Mouse (Mus musculus): ENCODE results near the gene Ets1. TPM values are rescaled to one million over a fixed set of nuclear protein-coding genes. Genes with fewer than 3 reads are reported as not detected.

Ets1 gene
- total RNA-seq, 2 experiments from 2014 or later, result 22.2 to 24.6 TPM

- no peak for DNase-seq (ENCODE audit: low spot score in 2 of 2)
Observed at GRCm38 (mm10) chr9:32615986-32616385, 20.0 kb upstream of the Ets1 start.

DNA sequence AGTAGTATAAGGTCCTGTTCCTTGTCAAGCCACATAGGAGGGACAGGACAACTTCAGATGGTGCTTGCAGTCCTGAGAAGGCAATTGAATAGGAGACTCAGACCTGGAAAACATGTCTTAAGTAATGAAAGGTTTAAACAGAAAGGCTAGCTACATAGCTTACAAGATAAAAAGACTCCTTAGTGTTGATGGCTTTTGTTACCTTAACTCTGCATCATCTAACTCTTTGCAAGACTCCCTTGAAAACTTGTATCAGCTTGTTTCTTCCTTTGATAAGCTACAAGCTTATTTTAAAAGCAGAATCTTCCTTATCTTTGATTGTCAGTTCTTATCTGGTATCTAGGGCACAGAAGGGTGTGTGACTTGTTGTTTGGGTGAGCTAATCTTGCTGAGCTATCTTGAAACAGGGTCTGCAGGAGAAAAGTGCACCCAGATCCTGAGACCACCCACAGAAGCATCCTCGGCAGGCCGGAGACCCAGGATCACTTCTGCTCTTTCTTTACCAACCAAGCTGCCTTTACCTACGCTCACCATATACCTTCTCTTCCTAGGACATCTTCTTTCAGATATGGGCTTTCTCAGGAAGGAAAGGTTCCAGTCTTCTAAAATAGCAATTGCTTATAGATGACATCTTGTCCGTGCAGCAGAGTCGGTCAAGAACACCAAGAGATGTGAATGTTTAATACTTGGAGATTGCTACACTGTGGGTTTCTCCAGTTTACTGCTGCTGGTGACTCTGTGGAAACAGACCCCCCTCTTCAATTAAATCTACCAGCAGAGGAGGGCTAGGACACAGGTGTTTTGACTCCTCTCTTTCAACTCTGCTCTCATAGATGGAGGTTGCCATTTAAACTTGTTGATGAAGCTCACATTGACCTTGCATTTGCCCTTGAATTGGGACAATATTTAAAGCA, 19.2 kb upstream of the Ets1 start:
- DNase-seq (ENCODE audit: low spot score in 2 of 2), result no peak

DNA sequence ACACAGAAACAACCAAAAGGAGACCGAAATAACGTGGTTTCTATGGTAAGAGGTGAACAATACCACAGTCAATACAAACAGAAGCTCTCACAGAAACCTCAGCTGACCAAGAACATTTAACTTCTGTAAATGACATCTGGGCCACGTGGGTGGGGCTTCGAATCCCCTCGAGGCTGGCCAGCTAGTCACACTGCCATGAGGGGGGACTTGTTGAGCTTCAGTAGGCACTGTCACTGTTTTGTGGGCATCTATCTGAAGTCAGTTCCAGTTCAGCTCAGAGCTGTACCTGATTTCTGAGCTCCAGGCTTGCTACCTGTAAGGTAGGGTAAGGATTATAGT, 18.6 kb upstream of the Ets1 start:
- DNase-seq (ENCODE audit: low spot score in 2 of 2), result no peak

DNA sequence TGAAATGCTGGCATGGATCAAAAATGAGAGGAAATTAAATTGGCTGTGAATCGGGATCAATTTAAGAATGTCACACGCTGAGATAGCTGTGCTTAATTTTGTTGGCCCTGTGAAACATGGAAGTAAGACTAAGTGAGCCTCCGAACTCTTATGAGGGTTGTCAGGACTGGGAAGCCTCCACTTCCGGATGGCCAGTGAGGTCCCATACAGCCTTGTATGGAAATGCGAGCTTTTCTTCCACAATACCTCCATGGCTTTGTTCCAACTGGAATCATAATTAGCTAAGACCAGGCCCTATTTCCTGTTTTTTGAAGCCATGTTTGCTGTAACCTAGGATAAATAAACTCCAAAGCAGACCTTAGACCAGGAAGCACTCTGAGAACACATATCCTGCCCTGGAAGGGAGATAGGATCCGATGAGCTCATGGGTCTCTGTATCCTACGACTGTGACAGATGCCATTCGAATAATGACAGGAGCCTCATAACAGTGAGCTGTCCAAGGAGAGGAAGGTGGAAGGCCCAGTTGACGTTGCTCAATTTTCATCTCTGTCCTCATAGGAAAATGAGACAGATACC, 17.4 kb upstream of the Ets1 start:
- DNase-seq (ENCODE audit: low spot score in 2 of 2), result no peak

DNA sequence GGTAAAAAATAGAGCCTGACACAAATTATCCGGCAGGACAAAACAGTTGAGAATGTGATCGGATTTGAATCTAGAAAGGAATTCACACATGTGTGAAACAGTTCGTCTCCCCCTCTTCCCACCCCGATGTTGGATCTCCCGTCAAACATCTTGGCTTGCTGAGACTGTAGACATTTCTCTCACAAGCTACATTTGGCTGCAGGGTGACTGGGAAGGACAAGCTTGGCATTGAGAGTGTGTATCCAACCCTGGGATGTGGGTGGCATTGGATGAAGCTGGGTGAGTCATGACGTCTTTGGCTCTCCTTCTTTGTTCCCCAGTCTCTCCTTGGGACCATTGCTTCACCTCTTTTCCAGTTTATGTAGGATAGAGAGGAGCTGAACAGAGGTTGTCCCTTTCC, 16.4 kb upstream of the Ets1 start:
- no peak for DNase-seq (ENCODE audit: low spot score in 2 of 2)

- DNase-seq (ENCODE audit: low spot score in 2 of 2), result no peak
Observed at GRCm38 (mm10) chr9:32620446-32620845, 15.6 kb upstream of the Ets1 start.

DNA sequence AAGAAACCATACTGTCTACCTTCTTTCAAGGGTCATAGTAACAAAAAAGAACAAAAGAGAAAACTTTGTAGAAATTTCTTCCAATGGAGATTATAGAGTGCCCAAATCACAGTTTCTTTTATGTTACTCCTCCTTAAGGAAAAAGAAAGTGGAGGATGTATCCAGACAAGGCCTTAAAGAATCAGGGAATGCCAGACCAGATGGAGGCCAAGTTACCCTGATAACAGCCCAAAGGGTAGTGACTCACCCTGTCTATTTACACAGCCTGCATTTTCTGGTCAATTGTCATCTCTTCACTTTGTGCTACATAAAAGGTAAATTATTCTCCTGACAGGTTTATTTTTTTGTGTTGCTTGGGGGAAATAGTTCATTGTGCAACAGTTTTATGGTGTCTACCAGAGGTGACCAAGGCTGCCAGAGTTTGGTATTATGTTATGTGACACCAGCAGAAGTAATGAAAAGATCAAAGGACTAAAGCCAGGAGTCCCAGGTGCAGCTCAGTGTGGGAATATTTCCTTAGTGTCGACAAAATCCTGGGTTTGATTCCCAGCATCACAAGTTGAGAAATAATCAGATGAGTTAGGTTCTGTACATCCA, 6.5 kb upstream of the Ets1 start:
- DNase-seq (ENCODE audit: low spot score in 2 of 2), result no peak

DNA sequence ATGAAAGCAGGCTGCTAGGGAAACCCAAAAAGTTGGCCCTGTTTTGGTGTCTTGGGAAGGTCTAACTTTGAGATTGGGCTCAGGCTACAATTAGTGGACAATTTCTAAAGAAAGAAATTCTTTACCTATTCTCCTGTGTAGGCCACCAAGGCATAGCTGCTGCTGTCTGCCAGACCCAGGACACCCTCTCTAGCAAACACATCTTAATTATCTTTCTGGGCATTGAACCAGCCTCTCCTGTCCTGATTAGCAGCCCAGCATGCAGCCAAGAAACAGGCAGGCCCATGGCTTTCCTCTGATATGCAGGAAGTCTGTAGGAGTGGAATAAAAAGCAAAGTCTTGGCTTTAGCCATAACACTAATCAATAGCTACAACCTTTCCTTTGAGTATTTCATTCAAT, 4.7 kb upstream of the Ets1 start:
- DNase-seq (ENCODE audit: low spot score in 2 of 2), result no peak

GRCm38 (mm10) chr9:32632237-32632636, 3.8 kb upstream of the Ets1 start:
- DNase-seq (ENCODE audit: low spot score in 2 of 2), result no peak

DNA sequence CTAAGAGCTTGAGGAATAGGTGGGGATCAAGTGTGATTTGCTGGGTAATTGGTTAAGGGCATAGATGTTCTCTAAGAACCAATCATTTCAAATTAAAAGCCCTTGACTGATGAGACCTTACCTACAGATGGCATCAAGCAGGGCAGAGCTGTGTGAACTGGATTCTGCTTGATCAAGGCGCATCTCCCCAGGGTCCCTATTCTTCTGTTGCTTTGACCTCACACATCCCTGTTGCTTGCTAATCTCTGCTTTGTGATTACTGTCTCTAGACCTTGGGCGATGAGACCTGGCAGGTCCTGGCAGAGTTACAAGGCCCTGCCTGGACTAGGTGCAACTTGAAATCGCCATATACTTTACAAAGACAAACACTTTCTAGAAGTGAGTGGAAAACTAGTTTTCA, 9.0 kb downstream of the Ets1 start:
- no peak for DNase-seq (ENCODE audit: low spot score in 2 of 2)

DNA sequence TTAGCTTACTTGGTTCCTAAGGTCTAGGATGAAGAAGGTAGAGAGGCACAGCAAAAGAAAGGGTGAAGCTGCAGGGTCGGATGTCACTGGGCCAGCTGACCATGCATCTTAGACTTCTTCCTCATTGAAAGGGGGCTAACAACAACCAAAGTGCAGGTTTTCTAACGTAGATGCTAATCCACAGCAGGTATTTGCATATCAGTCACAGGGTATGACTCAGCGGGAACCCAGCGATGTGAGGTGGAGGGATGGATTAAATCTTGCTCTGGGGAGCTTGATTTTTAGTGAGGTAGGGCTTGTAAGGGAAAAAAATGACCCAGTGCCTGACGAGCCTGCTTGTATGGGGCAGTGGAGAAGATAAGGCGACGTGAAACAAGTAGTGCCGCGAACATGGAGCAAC, 9.5 kb downstream of the Ets1 start:
- no peak for DNase-seq (ENCODE audit: low spot score in 2 of 2)

- no peak for DNase-seq (ENCODE audit: low spot score in 2 of 2)
Observed at GRCm38 (mm10) chr9:32646539-32647258, 10.7 kb downstream of the Ets1 start.

DNA sequence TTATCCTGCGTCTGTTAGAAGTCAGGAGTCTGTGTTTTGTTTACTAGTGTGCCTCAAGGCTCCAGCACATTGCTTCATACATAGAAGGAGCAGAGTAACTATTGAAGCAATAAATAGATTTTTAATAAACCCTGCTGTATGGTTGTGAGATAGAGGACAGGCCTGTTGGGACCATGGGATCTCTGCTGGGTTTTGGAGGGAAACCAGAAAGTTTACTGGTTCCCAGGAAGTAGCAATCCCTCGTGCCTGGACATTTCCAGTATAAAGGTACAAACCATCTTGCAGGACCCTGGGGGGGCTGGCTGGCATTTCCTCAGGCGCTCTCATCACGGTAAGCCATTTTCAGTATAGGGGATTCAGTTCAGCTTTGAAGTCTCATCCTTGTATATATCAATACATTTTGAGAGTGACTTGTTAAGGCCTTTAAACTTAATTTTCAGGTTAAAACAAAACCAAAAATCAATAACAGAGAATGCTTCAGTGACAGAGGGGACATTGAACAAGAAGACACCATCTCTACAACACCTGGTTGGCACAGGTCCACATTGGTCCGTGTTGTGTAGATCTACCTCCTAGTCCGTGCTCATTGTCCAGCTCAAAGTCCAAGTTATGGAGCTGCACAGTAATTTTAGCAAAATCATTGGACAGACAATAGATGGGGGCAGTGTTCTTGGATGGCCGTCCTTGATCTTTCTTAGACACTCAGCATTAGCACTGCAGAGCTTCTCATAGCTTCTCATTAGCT, 11.7 kb downstream of the Ets1 start:
- no peak for DNase-seq (ENCODE audit: low spot score in 2 of 2)

DNA sequence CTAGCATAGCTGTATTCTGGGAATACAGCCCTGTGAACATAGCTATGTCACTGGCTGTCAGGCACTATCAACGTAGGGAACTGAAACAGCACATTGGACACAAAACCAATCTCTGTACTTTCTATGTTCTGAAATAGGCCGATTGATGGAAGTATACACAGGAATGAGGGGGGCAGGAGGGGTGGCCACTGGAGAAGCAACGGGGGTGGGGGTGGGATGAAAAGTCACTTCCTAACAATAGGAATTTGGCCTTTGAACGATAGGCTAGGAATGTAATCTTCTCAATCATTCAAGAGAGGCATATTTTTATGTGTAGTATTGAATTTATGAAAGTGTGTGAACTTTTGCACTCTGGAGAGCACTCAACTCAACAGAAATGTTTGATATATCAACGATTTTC, 12.3 kb downstream of the Ets1 start:
- no peak for DNase-seq (ENCODE audit: low spot score in 2 of 2)

DNA sequence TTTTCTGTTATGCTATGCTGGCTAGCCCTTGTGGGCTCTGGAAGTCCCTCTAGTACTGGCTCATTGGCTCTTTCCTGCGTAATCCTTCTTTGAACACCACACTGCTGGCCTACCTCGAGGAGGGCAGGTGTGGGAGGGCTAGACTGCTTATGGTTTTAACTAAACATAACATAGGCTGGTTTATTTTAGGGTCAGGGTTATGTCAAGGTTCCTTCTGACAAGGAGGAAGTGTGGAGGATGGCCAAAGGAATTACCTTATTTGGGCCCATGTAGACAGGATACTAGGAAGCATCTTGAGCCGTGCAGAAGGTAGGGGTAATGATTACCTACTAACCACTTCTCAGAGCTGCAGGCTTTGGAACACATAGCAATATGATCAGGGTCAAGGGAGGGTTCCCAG, 14.7 kb downstream of the Ets1 start:
- DNase-seq (ENCODE audit: low spot score in 2 of 2), result no peak

- DNase-seq (ENCODE audit: low spot score in 2 of 2), result no peak
Observed at GRCm38 (mm10) chr9:32652112-32652511, 16.1 kb downstream of the Ets1 start.

DNA sequence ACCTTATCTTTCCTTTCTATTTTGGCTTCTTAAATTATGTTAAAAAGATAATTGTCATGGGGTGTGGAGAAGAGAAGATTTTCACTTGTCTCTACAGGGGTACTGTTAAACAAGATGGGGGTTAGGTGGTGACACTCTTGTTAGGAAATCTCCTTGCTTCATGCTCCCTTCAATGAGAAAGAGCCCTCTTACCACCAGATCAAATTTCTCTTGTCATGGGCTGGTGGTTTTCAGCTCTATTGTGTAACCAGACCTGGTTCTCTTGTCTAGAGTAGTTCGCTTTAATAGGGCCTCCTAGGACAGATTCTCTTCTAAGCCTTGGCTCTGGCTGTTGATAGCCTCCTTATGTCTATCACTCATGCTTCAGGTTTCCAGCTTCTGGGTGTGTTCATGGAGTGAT, 18.3 kb downstream of the Ets1 start:
- DNase-seq (ENCODE audit: low spot score in 2 of 2), result no peak

DNA sequence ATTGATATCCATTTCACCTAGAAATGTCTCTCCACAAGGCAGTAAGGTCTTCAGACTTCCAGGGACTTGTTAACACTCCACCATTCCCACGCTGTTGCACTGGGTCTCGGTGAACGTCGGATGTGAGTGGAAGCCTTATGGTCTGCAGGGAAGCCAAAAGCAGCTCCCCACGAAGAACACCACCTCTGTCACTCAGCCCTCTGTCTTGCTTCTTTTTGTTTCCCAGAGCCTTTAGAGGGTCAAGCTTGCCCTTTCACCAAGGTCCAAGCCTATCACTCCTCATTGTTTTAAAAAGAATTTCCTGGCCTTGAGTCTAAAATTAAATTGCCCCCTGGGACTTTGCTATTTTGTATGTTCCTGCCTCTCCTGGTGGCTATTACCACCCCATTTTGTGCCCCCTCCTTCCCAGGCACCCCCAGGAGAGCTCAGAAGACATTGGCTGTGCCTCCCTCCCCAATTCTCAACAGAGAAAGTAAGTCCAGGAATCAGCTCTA, 20.4 kb downstream of the Ets1 start:
- DNase-seq (ENCODE audit: low spot score in 2 of 2), result no peak

DNA sequence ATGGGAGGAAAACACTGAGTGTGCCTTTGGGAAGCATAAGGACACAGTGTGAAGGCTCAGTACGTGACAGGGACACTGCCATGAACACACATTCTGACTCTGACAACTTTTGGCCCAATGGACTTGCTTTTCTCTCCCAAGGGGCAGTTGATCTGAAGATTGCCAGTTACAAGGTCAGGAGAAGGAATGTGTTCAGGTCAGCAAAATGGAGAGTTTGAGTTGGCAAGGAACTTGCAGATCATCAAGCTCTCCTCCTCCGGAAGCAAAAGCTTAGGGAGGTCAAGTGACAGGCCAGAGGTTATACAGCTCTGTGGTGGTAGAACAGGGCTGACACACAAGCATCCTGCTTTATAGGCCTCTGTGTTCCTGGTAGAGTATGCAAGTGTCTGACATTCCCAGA, 21.1 kb downstream of the Ets1 start:
- DNase-seq (ENCODE audit: low spot score in 2 of 2), result no peak

DNA sequence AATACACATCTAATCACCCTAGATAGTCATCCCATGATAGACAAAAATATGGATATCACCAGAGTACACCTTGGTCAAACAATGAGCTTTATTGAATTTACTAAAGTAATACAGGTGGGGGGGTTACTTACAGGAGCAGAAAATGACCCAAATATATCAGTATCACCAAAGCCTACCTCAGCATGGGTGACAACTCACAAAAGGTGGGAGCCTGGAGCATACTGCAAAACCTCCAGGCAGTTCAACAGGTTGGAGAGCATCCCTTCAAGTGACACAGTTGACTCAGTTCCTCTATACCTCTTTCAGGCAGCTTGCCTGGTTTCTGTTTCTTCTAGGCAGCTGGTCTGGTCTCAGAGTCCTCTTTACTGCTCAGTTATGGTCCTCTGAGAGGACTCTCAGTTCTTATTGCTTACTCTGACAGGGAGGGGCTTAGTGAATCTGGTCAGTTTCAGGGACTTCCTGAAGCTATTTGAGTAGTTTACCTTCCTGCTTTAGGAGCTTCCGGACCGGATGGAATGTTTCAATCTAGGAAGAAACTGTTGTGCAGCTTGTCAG, 24.5 kb downstream of the Ets1 start:
- no peak for DNase-seq (ENCODE audit: low spot score in 2 of 2)

- no peak for DNase-seq (ENCODE audit: low spot score in 2 of 2)
Observed at GRCm38 (mm10) chr9:32661071-32661470, 25.1 kb downstream of the Ets1 start.
